Mouse (Mus musculus) A20 (cell line): ENCODE data around the gene Fbxl14.

ENCODE experiments used
- DNase-seq: peaks from one replicate; pipeline ENCODE4 v3.0.0-alpha.2; 2011; ENCODE audit warnings: low read depth, low spot score

Gene Fbxl14

DNA sequence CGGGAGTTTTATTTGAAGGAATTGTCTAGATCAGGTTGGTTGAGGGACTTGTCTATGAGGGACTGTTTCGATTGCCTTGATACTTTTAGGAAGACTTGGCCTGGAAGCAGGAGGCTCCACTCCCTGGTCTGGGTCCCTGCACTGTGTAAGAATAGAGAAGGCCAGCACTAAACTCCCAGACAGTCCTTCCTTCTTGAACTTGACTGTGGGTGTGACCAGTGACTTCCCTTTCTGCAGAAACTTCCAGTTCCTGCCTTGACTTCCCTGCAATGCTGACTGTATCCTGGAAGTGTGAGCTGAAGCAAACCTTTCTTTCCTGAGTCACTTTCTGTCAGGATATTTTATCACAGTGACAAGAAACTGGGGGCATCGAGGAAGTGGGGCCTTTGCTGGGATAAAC, 8.7 kb upstream of the Fbxl14 start:
- no peak for DNase-seq

DNA sequence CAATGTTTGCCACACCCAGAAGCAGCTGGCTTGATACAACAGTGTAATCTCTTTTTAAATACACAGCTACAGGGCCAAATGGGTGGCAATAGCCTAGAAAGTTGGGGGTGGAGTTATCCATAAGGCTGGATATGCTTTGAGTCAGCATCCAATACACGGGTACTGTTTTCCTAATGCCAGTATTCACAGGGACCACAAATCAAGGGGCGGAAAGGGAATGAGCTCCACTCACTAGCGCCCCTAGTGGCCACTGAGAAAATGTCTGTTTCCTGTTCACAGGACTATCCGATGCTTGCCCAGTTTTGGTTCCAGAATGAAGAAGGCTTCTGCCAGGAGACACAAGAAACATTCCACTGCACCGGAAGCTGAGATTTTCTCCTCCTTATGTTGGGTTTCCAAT, 7.3 kb upstream of the Fbxl14 start:
- DNase-seq = peak; percentile 54

- DNase-seq = no peak
Observed at GRCm38 (mm10) chr6:119472705-119473104, 6.8 kb upstream of the Fbxl14 start.

- no peak for DNase-seq
Observed at GRCm38 (mm10) chr6:119473446-119473845, 6.0 kb upstream of the Fbxl14 start.

DNA sequence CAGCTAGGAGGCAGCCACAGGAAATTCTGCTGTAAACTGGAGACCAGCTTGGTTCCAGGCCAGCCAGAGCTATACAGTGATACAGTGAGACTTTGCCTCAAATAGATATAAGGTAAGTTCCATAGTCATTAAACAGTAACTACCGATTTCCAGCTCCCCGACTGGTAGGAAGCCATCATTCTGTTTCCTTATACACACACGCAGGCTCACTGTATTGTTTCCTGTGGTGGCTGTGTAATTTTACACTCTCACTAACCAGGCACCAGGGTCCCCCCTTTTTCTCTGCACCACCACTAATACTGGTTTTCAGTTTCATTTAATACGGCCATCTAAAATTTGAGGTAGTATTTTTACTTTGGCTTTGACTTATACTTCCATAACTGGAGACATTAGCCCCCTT, 5.5 kb upstream of the Fbxl14 start:
- no peak for DNase-seq

- no peak for DNase-seq
Observed at GRCm38 (mm10) chr6:119475988-119476387, 3.5 kb upstream of the Fbxl14 start.

DNA sequence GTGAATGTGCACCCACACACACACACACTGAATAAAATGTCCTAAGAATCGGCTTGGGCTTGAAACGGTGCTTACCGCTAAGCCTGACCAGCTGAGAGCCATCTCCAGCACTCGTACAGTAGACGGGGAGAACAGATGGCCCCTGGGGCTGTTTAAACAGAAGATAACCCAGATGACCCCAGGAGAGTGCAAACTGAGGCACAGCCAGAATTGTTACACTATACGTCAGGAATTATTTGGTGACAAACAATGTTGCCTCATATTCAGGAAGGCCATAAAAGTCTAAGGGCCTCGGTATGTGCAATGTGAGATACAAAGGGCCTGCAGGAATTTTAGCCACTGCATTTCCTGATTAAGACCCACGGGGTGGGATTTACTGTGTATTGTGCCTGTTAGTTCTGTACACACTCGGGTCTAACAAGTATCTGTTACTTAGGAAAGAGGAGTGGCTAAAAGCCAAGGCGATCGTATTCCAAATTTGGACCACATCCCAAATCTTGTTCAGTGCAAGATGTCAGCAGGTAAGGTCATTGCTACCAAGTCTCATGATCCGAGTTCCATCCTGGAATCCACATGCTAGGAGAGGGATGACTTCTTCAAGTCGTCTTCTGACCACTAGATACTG, 1.7 kb upstream of the Fbxl14 start:
- no peak for DNase-seq

GRCm38 (mm10) chr6:119478560-119479342, 717 bp upstream of the Fbxl14 start:
- DNase-seq = peak; percentile 93

DNA sequence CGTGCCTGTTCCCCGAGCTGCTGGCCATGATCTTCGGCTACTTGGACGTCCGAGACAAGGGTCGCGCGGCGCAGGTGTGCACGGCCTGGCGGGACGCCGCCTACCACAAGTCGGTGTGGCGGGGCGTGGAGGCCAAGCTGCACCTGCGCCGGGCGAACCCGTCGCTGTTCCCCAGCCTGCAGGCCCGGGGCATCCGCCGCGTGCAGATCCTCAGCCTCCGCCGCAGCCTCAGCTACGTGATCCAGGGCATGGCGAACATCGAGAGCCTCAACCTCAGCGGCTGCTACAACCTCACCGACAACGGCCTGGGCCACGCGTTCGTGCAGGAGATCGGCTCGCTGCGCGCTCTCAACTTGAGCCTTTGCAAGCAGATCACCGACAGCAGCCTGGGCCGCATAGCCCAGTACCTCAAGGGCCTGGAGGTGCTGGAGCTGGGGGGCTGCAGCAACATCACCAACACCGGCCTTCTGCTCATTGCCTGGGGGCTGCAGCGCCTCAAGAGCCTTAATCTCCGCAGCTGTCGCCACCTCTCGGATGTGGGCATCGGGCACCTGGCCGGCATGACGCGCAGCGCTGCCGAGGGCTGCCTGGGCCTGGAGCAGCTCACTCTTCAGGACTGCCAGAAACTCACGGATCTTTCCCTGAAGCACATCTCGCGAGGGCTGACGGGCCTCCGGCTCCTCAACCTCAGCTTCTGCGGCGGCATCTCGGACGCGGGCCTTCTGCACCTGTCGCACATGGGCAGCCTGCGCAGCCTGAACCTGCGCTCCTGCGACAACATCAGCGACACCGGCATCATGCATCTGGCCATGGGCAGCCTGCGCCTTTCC, 623 bp downstream of the Fbxl14 start:
- peak; percentile 87 for DNase-seq

DNA sequence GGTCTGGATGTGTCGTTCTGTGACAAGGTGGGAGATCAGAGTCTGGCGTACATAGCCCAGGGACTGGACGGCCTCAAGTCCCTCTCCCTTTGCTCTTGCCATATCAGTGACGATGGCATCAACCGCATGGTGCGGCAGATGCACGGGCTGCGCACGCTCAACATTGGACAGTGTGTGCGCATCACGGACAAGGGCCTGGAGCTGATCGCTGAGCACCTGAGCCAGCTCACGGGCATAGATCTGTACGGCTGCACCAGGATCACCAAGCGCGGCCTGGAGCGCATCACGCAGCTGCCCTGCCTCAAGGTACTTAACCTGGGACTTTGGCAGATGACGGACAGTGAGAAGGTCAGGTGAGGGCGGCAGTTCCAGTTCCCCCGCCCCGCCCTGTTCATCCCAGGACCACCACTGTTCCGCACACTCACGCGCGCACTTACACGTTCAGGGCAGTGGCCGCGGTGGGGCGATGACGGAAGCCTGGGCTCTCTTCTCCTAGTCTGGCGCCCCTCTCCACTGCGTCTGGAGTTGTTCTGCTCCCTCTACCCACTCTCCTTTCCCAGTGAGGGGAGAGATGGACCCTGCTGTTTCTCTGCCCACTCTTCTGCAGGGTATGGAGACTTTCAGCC, 1.4 kb downstream of the Fbxl14 start:
- DNase-seq = peak; percentile 70

- peak; percentile 78 for DNase-seq
Observed at GRCm38 (mm10) chr6:119481741-119482390, 2.4 kb downstream of the Fbxl14 start.

DNA sequence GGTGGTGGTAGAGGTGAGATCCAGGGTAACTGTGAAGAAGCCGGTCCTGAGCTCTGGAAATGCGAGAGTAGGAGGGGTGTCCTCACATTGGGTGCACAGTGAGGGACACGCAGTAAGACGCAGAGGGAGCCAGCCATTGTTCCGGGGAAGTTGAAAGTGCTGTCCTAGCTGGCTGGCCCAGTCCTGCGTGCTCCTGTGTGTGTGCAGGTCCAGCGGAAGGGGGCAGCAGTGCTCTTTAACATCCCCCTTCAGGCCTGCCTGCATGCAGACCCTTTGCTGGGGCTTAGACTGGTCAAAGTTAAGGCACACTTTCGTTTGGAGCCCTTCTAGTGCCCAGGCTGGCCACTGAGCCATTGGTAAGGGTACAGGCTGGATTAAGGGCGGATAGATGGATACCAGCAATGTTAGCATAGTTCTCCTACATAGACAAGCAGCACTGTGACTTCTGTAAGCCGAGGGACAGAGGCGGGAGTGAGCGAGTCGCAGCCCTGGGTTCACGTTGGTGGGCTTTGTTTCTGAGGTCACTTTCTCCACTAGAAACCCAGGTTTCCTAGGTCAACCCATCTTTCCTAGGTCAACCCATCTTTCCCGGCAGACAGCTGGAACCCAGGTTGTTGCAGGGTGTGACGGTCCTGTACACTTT, 3.6 kb downstream of the Fbxl14 start:
- no peak for DNase-seq

DNA sequence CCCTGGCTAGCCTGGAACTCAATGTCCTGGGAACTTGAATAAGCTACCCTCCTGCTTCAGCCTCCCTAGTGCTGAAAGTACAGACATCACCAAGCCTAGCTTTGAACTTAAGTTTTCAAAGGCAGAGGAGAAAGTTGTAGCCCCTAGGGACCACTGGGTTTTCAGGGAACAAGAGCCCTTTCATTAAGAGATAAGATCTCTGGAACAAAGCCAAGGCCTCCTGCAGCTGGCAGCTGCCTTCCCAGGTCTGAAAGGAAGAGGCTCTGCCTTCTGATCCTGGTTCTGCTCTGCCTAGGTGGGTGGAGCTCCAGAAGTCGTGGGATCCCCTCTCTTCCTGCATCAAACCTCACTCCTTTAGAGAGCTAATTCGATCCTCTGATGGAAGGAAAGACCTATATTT, 6.0 kb downstream of the Fbxl14 start:
- DNase-seq = no peak

DNA sequence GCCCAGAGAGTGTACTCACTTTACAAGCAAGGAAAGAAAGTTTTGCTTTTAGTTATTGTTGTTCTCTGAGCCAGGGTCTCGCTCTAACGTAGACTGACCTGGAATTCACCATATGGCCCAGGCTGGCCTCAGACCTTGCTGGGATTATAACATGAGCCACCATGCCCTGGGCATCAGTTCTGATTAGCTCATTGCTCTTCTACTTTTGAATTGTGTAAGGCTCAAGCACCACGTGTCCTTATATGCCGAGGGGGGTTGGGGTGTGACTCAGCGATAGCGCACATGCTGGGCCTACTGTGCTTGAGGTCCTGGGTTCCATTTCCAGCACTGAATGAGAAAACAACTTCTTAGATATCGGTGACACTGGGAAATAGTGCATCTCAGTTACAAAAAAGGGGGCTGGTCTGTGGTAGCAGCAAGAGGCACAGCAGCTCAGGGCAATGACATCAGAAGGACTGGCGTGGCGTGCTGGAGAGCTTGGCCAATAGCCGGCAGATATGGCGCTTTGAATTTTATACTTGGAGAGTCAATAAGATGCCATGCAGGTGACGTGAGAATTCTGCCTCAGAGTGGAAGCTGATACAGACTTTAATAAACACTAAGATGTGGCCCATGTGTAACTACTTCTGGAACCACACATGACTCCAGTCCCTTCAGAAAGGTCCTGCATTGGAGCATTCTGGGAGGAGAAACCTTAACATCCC, 7.1 kb downstream of the Fbxl14 start:
- no peak for DNase-seq

- DNase-seq = no peak
Observed at GRCm38 (mm10) chr6:119487085-119487458, 7.6 kb downstream of the Fbxl14 start.

GRCm38 (mm10) chr6:119487619-119488018, 8.2 kb downstream of the Fbxl14 start:
- no peak for DNase-seq

GRCm38 (mm10) chr6:119489765-119490164, 10.3 kb downstream of the Fbxl14 start:
- peak; percentile 64 for DNase-seq

GRCm38 (mm10) chr6:119490549-119490948, 11.1 kb downstream of the Fbxl14 start:
- no peak for DNase-seq

DNA sequence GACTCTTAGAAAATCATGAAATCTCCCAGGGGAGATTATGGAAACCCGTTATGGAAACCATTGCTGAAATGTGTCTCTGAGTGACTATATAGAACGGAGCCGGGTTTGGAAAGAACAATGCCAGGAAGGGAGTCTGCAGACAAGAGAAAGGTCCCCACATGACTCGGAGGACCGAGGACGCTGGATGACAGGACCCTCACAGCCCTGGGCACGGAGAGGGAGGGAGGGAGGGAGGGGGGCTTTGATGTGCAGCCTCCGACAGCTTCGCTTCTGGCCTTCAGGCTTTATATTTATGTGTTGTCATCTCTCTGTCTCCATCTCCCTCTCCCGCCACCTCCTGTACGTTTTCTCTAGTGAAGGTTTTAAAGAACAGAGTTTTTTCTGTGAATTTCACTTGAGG, 11.5 kb downstream of the Fbxl14 start:
- DNase-seq = no peak

DNA sequence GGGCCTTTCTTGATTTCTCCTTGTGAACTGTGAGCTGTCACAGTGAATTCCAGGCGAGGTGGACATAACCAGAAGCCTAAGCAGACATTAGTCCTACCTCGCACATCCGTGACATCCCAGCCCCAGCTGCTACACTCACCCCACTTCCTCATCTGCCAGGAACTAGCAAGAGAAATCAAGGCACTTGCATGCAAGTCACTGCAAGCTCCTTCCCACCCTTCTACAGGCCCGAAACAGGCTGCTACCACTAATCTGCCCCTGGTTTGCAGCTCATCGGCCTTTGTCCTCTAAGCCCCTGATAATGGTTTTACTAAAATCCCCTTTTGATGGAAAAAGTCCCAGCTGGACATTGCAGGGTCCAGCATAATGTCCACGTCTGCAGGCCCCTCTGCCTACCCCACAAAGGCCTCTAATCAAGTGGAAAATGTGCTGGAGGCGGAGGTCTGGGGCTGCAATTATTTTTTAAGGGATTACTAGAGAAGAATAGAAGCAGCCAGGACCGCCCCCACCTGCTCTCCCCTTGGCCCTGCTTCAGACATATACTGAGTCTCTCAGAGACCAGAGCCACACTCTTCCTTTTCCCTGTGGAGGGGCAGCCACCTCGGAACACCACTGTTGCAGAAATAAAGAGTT, 12.6 kb downstream of the Fbxl14 start:
- DNase-seq = no peak
